Mouse (Mus musculus) lung, adult 2 months (tissue): Measurements from ENCODE around the gene Spns2.

ENCODE experiments used
- CTCF ChIP-seq: fragments of 200-500 bp; IDR thresholded peaks from 2 replicates; pipeline ENCODE4 v1.5.1; 2011; ENCODE audit warnings: mild to moderate bottlenecking, low read length, control low read depth; ENCODE audit not compliant: insufficient read depth
- POLR2A ChIP-seq: fragments of 200-500 bp; IDR thresholded peaks from 2 replicates; pipeline ENCODE4 v1.6.1; 2011; ENCODE audit warnings: low read depth, mild to moderate bottlenecking, control low read depth, low read length, borderline replicate concordance; ENCODE audit errors: extremely low read depth

DNA sequence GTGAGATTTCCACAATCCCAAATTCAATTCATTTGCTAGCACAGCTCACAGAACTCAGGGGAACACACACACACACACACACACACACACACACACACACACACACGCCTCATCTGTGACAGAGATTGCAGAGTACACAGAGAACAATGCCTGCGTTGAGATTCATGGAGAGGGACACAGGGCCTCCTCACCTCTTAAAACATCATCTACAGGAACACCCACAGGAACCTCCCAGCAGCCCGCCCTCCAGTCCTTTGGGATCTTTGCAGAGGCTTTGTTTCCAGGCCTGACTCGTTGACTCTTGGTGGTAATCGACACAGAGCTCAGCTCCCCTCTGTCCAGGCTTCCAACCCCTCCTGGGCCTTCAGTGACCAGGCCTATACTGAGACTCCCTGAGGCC lies 12.5 kb downstream of the Spns2 start:
- TF ChIP-seq POLR2A = no peak
- no peak for TF ChIP-seq CTCF
